Mouse (Mus musculus) urinary bladder, adult 18-20 months (tissue): ENCODE data around the gene Syn3.

ENCODE experiments used
- DNase-seq, 2 experiments: peaks; one replicate each; pipeline ENCODE4 v3.0.0; 2022; ENCODE audit warnings: low spot score in 2 of 2, mixed read lengths in 2 of 2

Syn3 gene

DNA sequence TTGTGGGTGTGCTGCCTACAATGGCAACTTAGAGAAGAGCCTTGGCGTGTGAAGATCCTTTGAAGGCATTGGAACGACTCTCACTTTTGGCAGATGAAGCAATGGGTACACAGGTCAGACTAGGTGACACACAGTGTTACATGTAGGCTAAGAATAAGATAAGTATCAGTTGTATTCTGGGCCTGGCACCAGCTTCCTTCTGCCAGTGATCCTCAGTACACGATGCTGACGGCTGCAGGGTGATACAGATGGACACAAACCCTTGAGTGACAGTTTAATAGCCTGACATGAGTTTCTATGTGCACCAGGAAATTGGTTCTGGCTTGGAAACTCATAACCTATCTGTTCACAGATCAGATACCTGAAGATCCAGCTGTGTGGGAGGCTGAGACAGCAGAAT is 391.0 kb downstream of the Syn3 start:
- DNase-seq: no peak

DNA sequence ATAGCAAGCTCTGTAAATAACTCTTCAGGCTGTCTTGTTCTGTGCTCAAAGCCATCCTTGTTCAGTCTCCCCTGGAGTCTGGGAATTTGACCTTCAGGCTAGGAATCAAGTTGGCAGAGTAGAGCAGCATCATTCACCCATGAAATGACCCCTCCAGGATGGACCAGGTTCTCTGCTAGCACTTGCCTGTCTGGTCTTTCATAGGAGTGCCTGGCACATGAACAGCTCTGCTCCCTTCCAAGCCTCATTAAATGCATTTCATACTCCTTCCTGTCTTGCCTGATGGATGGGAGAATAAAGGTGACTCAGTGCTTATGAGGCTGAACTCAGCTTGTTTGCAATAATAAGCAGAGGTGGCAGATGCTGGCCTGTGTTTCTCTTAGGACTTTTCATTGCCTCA is 394.7 kb downstream of the Syn3 start:
- no peak for DNase-seq

DNA sequence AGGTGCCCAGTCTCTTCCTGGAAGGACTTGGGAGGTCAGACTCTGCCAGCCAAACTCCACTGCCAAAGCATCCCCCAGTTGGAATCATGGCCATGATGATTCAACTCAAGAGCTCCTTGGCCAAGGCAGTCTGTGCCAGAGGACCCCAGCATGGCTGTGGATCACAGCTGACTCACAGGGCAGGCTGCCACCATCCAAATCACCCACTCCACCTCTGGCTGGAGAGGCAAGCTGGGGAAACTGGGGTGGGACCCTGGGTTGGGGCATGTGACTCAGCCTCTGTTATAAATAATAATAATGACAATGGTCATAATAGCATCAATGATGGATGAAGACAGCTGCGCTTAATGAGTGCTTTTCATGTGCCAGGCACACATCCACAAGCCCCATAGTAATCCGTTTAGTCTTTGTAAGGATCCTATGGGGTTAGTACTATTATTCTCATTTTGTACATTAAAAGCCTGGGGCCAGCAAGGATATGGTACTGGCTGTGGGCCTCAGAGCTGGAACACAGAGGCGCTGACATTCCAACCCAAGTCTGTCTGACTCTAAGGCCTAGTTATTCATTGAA is 398.3 kb downstream of the Syn3 start:
- peak in 1 of 2 experiments; percentile 45 for DNase-seq

DNA sequence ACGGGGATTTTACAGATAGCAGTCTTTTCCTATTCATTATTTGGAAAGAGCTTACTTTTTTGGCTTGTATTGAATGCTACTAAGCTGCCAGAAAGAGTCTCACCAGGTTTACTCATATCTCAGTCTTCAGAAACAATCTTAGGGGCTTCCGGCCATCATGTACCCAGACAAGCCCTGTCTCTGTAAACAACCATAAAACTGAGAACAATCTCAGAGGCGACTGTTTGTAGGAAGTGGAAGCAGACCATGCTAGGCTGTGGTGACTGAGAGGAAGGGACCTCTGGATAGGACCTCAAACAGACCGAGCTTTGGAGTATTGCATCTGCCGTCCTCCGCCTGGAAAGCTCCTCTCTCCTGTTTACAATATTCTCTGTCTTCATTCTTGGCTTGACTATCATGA is 400.3 kb downstream of the Syn3 start:
- DNase-seq: no peak

DNA sequence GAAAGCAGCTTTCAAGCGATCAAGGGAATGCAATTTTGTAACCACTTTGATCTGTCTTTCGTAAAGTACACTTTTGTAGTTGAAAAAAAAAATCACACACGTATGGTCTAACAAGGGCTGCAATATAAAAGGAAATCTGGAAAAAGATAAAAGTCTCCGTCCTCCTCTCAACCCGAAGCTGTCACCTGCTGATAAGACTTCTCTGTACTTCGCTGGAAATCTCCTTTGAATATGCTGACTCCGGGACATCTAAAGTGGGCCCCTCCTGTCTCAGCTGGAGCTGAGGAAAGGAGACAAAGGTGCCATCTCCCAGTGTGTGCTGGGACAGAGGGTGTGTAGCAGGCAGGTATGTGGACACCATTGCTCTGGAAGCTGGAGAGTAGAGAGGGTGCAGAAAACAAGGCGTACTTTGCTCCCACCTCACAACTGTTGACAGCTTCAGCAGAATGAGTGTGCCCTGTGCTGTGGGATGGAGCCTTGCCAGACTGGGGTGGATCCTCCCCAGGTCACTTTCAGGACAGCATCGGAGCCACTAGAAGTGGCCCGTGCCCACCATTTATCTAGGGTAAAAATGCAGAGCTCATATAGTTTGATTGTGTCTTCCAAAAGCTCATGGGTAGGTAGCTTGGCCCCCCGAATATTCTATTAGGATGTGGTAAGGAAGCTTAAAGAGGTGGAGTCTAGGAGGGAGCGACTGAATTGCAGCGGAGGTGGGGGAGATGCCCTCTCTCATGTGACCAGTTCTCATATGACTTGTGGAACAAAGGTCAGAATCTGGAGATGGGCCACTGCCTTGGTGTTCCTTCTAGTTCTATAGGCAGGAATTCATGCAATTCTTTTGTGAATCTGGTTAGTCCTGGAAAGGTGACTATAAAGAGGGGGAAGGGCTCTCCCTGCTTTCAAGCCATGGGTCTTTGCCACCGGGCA is 405.3 kb downstream of the Syn3 start:
- no peak for DNase-seq

DNA sequence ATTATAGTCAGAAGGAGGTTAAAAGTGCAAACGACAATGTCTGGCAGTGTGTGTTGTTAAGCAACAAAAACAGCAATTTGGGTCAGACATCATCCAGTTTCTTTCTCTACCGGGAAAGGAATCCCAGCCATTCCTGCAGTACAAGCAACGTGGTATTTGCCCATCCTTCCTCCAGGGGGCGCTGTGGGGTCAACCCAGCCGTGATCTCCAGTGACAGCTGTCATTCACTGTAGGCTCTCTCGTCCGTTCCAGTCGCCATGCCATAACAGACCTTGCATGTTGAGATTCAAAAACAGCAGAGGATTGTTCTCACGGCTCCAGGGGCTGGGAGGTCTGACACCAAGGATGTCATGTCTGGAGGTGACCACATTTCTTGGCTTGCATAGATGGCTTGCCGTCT is 406.8 kb downstream of the Syn3 start:
- DNase-seq: no peak

DNA sequence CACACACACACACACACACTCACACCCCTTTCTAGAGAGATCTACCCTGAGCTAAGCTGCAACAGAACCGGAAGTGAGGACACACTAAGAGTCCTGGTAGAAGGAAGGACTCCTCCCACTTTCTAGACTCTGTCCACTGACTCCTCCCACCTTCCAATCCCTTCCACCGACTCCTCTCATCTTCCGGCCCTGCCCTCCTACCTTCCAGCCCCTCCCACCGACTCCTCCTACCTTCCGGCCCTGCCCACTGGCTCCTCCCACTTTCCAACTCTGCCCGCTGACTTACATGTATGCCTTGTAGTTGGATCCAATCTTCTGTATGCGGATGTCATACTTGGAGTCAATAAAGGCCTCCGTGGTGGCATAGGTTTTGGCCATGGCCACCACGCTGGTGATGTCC is 418.8 kb downstream of the Syn3 start:
- no peak for DNase-seq

DNA sequence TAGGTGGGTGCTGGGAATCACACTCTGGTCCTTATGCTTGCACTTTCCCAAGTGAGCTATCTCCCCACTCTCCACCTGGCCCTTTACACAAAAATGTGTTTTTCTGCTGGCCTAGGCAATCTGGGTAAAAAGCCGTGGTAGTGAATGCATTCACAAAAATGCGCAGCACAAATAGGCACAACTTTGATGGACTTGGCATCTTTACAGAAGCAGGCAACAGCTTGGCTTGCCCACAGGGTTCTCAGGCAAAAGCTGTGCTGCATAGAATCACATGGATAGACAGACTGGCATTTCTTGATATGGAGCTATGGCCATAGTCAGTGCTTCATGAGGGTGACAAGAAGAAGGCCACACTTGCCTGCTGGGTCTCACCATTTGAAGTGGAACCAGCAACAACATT is 419.9 kb downstream of the Syn3 start:
- DNase-seq: no peak

DNA sequence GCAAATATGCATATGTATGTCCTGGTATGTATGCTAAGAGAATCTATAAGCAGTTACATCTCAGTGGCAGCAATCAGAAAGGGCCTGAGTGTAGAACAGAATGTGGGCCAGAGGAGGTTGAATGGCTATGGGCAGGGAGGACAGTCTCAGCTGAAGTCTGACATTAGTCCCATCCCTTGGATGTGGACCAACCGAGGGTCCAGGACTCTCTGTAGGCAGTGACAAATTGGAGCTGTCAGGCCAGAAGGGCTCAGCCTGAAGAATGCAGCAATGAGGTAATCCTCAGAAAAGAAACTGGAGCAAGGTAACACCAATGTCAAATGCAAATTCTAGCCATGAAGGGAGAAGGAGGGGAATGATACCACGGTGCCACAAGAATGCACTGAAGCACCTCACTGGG is 421.4 kb downstream of the Syn3 start:
- DNase-seq: no peak

DNA sequence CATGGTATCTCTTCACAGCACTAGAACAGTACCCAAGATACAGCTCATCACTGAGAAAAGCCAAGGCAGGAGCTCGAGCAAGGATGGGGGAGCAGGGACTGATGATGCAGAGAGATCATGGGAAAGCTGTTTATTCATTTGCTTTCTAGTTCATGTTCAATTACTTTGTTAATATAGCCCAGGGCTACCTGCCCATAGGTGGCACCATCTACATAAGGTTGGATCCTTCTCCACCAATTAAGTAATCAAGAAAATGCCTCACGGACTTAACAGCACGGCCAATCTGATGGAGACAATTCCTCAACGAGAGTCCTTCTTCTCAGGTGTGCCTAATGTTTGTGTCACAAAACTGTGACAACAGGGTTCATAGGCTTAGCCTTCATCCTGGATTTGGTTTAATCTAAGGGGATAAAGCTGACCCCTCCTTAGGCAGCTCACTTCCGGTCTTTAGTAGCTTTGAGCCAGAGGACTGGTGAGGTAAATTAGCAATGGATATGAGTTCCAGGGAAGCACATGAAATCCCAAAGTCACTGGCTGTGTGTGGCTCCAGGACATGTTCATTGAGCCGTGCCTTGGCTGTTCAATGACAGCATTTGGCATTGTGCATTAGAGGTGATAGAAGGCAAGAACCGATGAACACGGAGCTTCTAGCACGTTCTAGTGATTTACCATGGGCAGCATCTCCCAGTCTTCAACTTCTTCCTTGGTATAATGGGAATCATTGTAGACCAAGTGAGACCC is 423.6 kb downstream of the Syn3 start:
- no peak for DNase-seq

DNA sequence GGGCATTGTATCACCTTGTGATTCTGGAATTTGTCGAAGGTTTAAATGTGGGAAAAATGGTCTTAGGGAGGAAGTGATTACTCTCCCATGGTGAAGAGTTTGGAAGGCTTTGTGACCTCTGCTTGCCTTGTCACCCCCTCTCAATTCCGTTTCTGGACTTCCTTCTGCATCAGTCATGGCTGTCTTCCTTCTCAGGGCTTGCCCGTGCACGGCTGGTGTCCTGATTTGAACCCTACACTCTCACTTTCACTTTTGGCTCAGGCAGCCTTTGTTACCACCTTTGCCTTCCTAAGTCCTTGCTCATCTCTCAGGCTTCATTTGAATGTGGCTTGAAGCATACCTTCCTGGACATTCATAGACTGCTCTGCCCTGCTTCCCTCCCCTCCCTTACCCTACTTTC is 424.6 kb downstream of the Syn3 start:
- no peak for DNase-seq

DNA sequence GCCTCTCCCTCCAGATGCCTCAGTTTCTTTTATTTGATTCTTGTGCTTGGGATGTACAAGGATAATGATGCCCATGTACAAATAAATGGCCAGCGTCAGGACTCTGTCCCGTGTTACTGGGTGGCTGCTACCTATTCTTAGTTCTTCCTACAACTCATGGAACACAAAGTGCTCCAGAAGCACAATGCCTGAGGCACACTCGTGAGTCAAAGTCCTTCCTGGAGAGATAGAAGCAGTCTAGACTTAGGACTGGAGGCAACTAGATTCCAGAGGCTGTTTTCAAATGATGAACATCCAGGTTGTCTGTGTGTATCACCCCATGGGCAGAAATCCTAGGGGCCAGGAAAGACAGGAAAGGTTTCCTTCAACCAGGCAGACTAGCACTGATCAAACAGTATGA is 427.9 kb downstream of the Syn3 start:
- no peak for DNase-seq

DNA sequence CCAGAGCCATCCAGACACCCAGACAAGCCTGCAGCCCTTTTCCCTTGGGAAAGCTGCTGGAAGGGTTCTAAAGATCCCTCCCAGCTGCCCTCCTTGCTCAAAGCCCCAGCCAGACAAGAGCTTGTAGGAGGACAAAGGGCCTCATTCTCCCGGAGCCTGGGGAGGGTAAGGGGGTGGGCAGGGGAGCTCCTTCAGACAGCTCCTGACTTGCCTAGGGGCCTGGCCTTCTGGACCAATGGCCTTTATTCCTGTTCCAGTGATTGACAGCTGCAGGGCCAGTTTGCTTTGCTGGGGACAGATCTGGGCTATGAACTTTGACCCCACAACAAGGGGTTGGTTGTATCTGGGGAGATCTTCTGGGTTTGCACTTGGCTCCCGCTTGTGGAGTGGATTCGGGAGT is 429.4 kb downstream of the Syn3 start:
- DNase-seq: no peak

DNA sequence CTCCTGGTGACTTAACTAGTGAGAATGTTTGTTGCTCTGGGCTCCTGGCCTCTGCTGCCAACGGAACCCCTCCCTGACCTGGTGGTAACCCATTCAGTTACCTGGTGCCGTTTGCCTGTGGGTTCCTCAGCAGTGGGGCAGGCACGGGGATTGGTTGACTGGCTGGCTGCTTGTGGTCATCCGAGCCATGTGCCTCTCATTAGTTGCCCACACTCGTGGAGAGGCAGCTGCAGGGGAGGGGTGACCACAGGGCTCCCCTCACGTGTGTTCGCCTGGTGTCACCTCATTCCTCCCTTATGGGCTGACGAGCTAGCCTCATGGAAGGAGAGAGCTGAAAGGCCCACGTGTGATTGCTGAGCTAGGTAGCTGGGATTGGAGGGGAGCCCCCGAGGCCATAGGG is 430.8 kb downstream of the Syn3 start:
- no peak for DNase-seq

DNA sequence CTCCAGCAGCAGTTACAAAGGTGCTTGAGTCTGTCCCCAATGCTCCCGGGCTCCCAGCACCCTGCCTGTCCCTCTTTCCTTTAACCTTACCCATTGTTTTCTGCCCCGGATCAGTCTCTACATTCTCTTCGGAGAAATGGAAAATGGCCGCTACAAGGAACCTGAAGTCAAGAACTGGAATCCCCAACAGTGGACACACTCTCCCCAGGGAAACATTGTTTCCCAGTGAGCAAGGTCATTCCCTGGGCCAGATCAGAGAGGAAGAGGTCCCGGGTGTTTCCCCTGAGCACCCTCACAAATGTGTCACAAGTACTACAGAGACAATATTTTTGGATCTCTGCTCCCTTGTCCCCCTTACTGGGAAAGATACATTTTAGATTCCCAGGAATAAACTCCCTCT is 432.0 kb downstream of the Syn3 start:
- DNase-seq: no peak

DNA sequence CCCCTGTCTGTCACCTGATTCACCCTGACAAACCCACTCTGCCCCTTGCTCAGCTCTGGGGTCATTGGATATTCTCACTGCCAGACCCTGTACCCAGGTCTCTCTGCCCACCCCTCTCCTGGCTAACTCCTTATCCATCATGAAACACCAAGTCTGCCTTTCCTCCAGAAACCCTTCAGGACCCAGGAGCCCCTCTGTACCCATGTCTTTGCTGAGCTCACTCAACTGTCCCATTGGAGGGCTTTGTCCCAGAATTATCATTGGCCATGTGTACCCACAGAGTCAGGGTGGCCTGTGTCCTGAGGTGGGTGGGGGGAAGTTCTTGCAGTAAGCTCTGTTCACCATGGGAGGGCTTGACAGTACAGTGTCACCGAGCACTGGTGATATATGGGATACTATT is 433.0 kb downstream of the Syn3 start:
- no peak for DNase-seq

DNA sequence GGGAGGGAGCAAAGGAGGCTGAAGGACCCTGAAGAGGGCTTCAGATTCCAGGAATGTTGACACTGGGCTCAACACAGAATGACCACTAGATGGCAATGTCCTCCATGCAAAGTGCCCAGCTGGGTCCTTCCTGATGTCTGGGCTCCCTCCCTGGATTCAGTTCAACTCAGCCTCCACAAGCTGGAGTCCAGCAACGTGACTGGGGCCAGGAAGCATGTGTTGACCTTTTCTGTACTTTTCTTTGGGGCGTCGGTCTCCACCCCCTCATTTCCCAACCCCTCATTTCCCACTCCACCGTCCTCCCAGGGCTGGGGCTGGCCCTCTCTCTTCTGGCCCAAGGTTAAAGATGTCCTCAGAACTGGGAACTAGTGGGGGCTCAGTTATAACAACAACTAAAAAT is 433.8 kb downstream of the Syn3 start:
- DNase-seq: peak; percentile 39 to 75

DNA sequence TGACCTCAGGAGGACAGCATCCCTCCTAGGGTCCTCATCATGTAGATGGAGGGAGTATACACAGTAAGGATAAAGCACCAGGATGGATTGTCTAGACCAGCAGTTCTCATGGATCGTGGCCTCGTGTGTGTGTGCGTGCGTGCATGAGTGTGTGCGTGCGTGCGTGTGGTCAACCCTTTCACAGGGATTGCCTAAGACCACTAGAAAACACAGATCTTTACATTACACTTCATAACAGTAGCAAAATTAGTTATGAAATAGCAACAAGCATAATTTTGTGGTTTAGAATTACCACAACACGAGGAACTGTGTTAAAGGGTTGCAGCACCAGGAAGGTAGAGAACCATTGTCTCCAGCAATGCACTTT is 435.7 kb downstream of the Syn3 start:
- no peak for DNase-seq

DNA sequence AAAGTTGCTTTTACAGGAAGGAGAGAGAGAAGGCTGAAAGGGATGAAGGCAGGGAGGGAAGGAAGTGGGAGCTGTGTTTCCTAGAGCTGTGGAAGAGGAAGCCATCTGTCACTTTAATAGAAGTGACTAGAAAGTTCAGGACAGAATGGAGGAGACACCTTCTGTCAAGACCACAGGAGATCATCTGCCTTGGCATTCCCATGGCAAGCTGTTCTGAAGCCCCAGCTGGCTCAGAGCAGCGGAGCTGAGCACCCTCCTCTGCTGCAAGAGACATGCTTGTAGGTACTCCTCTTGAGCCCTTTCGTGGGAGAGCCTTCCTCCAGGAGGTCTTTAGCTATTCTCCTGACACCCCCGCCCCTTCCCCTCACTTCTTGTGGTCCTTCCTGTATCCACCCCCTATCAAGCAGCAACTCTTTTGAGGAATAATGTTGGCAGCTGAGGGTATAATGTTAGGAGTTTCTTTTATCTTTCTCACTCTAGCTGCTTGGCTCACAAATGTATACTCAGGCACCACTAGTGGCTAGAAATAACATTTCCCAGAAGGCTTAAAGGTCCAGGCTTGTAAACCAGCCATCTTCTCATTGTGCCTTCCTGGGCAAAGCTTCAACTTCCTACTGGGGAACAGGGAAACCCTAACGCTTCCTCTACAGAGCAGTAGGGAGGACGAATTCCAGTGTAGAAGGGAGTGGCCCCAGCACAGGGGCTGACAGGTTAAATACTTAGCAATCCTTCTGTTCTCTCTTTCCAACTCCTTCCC is 436.3 kb downstream of the Syn3 start:
- DNase-seq: no peak

DNA sequence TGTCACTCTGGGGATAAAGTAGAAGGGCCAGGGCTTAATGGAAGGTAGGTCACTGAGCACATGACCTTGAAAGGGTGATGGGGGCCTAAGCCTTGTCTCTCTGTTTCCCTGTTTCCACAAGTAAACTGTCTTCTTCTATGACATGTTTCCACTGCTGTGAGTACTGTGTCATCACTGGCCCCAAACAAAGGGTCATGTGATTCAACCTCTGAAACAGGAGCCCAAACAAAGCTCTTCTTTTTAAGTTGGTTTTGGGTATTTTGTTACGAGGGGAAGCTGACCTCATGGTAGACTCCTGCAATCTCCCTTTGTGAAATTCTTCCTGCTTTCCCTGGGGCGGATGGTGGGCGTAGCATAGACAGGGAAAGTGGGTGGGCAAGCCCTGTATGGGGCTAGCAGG is 438.4 kb downstream of the Syn3 start:
- no peak for DNase-seq

DNA sequence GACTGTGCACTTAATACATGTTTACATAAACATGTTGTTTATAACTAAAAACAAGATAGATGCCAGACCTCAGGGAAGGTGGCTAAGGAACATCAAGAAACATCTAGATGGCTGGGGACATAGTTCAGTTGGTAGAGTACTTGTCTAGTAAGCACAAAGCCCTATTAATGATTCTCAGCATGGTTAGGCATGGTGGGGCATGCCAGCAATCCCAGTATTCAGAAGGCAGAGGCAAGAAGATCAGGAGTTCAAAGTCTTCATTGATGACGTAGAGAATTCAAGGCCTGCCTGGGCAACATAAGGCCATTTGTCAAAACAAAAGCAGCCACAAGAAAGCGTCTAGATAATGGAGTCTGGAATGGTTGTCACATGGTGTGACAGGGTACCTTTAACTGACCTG is 441.0 kb downstream of the Syn3 start:
- DNase-seq: no peak

DNA sequence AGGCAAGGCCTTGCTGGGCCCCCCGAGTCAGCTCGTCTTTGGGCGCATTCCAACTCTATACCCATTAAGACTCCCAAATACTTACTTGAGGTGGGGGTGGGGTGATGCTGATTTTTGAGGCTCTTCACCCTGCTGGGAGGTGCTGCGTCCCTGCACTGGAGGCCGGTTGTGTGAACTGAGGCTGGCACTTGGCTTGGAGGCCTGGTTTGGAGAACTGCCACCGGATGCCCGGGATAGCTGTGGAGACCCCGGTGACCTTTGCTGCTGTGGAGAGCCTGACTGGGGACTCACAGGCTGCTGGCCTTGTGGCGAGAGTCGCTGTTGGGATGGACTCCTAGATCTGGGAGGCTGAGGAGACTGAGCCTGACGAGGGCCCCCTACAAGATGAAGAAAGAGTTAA is 441.4 kb downstream of the Syn3 start:
- no peak for DNase-seq
